Mouse (Mus musculus): ENCODE measurements around the gene Pim1.

DNA sequence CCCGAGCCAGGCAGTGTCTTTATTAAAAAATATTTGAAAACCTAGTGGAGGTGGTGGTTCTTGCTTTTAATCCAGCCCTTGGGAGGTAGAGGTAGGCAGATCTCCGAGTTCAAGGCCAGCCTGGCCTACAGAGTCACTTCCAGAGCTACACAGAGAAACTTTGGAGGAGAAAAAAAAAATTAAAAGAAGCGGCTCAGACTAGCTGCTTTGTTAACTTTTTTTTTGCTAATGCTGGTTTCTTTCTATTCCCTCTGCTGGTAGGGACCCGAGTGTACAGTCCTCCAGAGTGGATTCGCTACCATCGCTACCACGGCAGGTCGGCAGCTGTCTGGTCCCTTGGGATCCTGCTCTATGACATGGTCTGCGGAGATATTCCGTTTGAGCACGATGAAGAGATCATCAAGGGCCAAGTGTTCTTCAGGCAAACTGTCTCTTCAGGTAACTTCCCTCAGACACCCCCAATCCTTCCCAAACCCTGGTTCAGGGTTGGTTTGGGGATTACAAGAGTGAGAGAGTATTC, 3.0 kb downstream of the Pim1 start:
- TF ChIP-seq POLR2A (IDR thresholded peaks at IDR 0.05; ENCODE audit: insufficient read depth, low read length) (no peak), CTCF (IDR thresholded peaks at IDR 0.05; ENCODE audit: low read depth, low read length) (no peak)
